Mouse (Mus musculus): Measurements from ENCODE around the gene Akap2. TPM values are rescaled to one million over a fixed set of nuclear protein-coding genes. Genes with fewer than 3 reads are reported as not detected.

The Akap2 gene
- polyA plus RNA-seq, 2 experiments, result 0.76 to 1.5 TPM

DNA sequence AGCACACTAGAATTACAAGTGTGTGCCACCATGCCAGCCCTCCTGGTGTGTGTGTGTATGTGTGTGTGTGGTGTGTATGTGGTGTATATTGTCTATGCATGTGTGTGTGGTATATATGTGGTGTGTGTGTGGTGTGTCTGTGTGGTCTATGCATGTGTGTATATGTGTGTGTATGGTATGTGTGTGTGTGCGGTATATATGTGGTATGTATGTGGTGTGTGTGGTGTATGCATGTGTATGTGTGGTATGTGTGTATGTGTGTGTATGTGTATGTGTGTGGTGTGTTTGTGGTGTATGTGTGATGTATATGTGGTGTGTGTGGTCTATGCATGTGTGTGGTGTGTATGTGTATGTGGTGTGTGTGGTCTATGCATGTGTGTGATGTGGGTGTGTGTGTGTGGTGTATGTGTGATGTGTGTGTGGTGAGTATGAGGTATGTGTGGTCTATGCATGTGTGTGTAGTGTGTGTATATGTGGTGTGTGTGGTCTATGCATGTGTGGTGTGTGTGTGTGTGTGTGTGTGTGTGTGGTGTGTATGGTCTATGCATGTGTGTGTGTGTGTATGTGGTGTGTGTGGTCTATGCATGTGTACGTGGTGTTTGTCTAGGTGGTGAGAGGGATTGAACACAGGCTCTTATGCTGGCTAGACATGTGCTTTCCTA lies 54.2 kb downstream of the Akap2 start:
- H3K27ac ChIP-seq, result no peak overlapping the region
- H3K27me3 ChIP-seq (ENCODE audit: control insufficient read depth, insufficient read depth, low read length), result no peaks in the 10 kb centered on the region
- peaks cover 0 to 9% of the 10 kb centered on the region in 2 experiments; a peak in 2 of 4 replicates for H3K4me1 ChIP-seq (replicated peaks; ENCODE audit: control insufficient read depth in 2 of 2, insufficient read depth in 2 of 2, low read length in 1 of 2)
- no peaks in the 10 kb centered on the region for H3K9me3 ChIP-seq (ENCODE audit: control insufficient read depth, low read length)
- ATAC-seq (ENCODE audit: insufficient read depth) (no peak), DNase-seq (ENCODE audit: low read depth in 3 of 3, low spot score in 3 of 3) (no peak)
- 76% methylated on average over 2 of the region's 2 CpGs for WGBS (ENCODE audit: insufficient replicate concordance)
- no peak for TF ChIP-seq EP300 (IDR thresholded peaks at IDR 0.05; ENCODE audit: low read depth)
- no peak for TF ChIP-seq CTCF (IDR thresholded peaks at IDR 0.05; ENCODE audit: low read depth)
- no peak overlapping the region for H3K4me2 ChIP-seq (ENCODE audit: low read depth)
- H3K4me3 ChIP-seq (ENCODE audit: insufficient read depth in 1 of 2, low read depth in 2 of 2, low read length in 2 of 2), result no peak overlapping the region
- H3K36me3 ChIP-seq (replicated peaks; ENCODE audit: control insufficient read depth, insufficient read depth, low read depth), result no peaks in the 10 kb centered on the region
- no peak overlapping the region for H3K9ac ChIP-seq (replicated peaks)

GRCm38 (mm10) chr4:57772851-57773510 lies 55.5 kb downstream of the Akap2 start:
- Histone ChIP-seq H3K36me3 (replicated peaks; ENCODE audit: control insufficient read depth, insufficient read depth, low read depth) (no peaks in the 10 kb centered on the region), H3K9me3 (ENCODE audit: control insufficient read depth, low read length) (no peaks in the 10 kb centered on the region), H3K27me3 (ENCODE audit: control insufficient read depth, insufficient read depth, low read length) (no peaks in the 10 kb centered on the region), H3K9ac (replicated peaks) (no peak overlapping the region), H3K27ac (no peak overlapping the region), H3K4me1 (replicated peaks; ENCODE audit: control insufficient read depth in 2 of 2, insufficient read depth in 2 of 2, low read length in 1 of 2) (peaks cover 0 to 9% of the 10 kb centered on the region in 2 experiments; a peak in 2 of 4 replicates), H3K4me3 (ENCODE audit: insufficient read depth in 1 of 2, low read depth in 2 of 2, low read length in 2 of 2) (no peak overlapping the region), H3K4me2 (ENCODE audit: low read depth) (no peak overlapping the region)
- ATAC-seq (ENCODE audit: insufficient read depth), result no peak
- WGBS (ENCODE audit: insufficient replicate concordance), result 13% methylated on average over 11 of the region's 11 CpGs
- DNase-seq (ENCODE audit: low read depth in 3 of 3, low spot score in 3 of 3), result peak in 2 of 3 experiments; percentile 30 to 33
- TF ChIP-seq CTCF (IDR thresholded peaks at IDR 0.05; ENCODE audit: low read depth) (no peak), EP300 (IDR thresholded peaks at IDR 0.05; ENCODE audit: low read depth) (no peak)

- WGBS (ENCODE audit: insufficient replicate concordance), result 14% methylated on average over 4 of the region's 4 CpGs
- peaks cover 0 to 9% of the 10 kb centered on the region in 2 experiments; a peak in 2 of 4 replicates for H3K4me1 ChIP-seq (replicated peaks; ENCODE audit: control insufficient read depth in 2 of 2, insufficient read depth in 2 of 2, low read length in 1 of 2)
- no peaks in the 10 kb centered on the region for H3K36me3 ChIP-seq (replicated peaks; ENCODE audit: control insufficient read depth, insufficient read depth, low read depth)
- DNase-seq (ENCODE audit: low read depth in 3 of 3, low spot score in 3 of 3) (no peak), ATAC-seq (ENCODE audit: insufficient read depth) (peak; percentile 58; the same call in 1 of the 2 replicates)
- no peaks in the 10 kb centered on the region for H3K9me3 ChIP-seq (ENCODE audit: control insufficient read depth, low read length)
- no peak overlapping the region for H3K27ac ChIP-seq
- H3K4me2 ChIP-seq (ENCODE audit: low read depth), result no peak overlapping the region
- no peaks in the 10 kb centered on the region for H3K27me3 ChIP-seq (ENCODE audit: control insufficient read depth, insufficient read depth, low read length)
- TF ChIP-seq EP300 (IDR thresholded peaks at IDR 0.05; ENCODE audit: low read depth) (no peak), CTCF (IDR thresholded peaks at IDR 0.05; ENCODE audit: low read depth) (no peak)
- H3K9ac ChIP-seq (replicated peaks), result no peak overlapping the region
- H3K4me3 ChIP-seq (ENCODE audit: insufficient read depth in 1 of 2, low read depth in 2 of 2, low read length in 2 of 2), result no peak overlapping the region
Measured at GRCm38 (mm10) chr4:57774517-57774916, 57.1 kb downstream of the Akap2 start.

DNA sequence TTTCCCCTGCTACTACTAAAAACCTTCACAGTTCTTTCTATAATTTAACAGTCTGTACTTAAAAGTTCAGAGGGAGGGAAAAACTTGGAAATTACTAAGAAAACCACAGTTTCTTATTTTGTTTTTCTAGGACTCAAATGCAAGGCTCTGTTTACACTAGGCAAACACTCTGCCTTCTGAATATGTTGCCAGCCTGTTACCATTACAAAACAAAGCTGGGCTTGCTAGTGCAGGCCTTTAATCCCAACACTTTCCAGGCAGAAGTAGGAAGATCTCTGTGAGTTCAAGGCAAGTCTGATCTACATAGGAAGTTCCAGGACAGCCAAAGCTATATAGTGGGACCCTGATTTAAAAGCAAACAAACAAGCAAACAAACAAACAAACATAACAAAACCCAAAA lies 58.1 kb downstream of the Akap2 start:
- Histone ChIP-seq H3K4me2 (ENCODE audit: low read depth) (no peak overlapping the region), H3K4me3 (ENCODE audit: insufficient read depth in 1 of 2, low read depth in 2 of 2, low read length in 2 of 2) (no peak overlapping the region), H3K27ac (no peak overlapping the region), H3K4me1 (replicated peaks; ENCODE audit: control insufficient read depth in 2 of 2, insufficient read depth in 2 of 2, low read length in 1 of 2) (peaks cover 0 to 9% of the 10 kb centered on the region in 2 experiments; a peak in 2 of 4 replicates), H3K9me3 (ENCODE audit: control insufficient read depth, low read length) (no peaks in the 10 kb centered on the region), H3K36me3 (replicated peaks; ENCODE audit: control insufficient read depth, insufficient read depth, low read depth) (no peaks in the 10 kb centered on the region), H3K27me3 (ENCODE audit: control insufficient read depth, insufficient read depth, low read length) (peaks cover 4% of the 10 kb centered on the region), H3K9ac (replicated peaks) (no peak overlapping the region)
- DNase-seq (ENCODE audit: low read depth in 3 of 3, low spot score in 3 of 3) (no peak), ATAC-seq (ENCODE audit: insufficient read depth) (no peak)
- TF ChIP-seq EP300 (IDR thresholded peaks at IDR 0.05; ENCODE audit: low read depth) (no peak), CTCF (IDR thresholded peaks at IDR 0.05; ENCODE audit: low read depth) (no peak)

DNA sequence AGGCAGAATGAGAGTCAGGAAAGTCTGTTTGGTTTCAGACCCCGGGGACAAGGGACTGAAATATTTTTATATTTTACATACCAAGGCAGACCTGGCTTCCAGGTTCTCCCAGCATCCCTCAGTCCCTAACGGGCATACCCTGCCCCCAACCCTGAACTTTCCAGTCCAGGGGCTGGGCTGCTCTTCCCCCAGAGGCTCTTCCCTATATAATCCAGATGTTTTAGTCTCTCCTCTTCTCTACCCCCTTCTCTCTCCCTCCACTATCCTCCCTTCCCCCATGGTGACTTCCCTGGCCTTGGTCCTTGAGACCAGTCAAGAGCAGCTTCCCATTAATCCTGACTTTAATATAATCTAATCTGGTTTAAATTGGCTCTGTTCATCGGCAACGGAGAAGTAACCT lies 62.9 kb downstream of the Akap2 start:
- Histone ChIP-seq H3K4me3 (ENCODE audit: insufficient read depth in 1 of 2, low read depth in 2 of 2, low read length in 2 of 2) (no peak overlapping the region), H3K4me1 (replicated peaks; ENCODE audit: control insufficient read depth in 2 of 2, insufficient read depth in 2 of 2, low read length in 1 of 2) (no peaks in the 10 kb centered on the region), H3K27me3 (ENCODE audit: control insufficient read depth, insufficient read depth, low read length) (peaks cover 33% of the 10 kb centered on the region), H3K36me3 (replicated peaks; ENCODE audit: control insufficient read depth, insufficient read depth, low read depth) (no peaks in the 10 kb centered on the region), H3K9ac (replicated peaks) (no peak overlapping the region), H3K27ac (no peak overlapping the region), H3K4me2 (ENCODE audit: low read depth) (no peak overlapping the region), H3K9me3 (ENCODE audit: control insufficient read depth, low read length) (no peaks in the 10 kb centered on the region)
- DNase-seq (ENCODE audit: low read depth in 3 of 3, low spot score in 3 of 3), result no peak
- 29% methylated on average over 4 of the region's 4 CpGs for WGBS (ENCODE audit: insufficient replicate concordance)
- TF ChIP-seq EP300 (IDR thresholded peaks at IDR 0.05; ENCODE audit: low read depth) (no peak), CTCF (IDR thresholded peaks at IDR 0.05; ENCODE audit: low read depth) (no peak)
- no peak for ATAC-seq (ENCODE audit: insufficient read depth)

Data from liver, embryonic 14.5 days (tissue).